Mouse (Mus musculus) liver, adult 2 months (tissue): ENCODE data around the gene Ahdc1.

Experiments
- CTCF ChIP-seq: fragments of 200-500 bp; IDR thresholded peaks from 2 replicates; pipeline ENCODE4 v1.5.1; 2011; ENCODE audit warnings: low read depth, low read length, control low read depth
- POLR2A ChIP-seq: fragments of 200-500 bp; IDR thresholded peaks from 2 replicates; pipeline ENCODE4 v1.6.1; 2011; ENCODE audit warnings: low read length, control low read depth; ENCODE audit not compliant: insufficient read depth; ENCODE audit errors: extremely low read depth

DNA sequence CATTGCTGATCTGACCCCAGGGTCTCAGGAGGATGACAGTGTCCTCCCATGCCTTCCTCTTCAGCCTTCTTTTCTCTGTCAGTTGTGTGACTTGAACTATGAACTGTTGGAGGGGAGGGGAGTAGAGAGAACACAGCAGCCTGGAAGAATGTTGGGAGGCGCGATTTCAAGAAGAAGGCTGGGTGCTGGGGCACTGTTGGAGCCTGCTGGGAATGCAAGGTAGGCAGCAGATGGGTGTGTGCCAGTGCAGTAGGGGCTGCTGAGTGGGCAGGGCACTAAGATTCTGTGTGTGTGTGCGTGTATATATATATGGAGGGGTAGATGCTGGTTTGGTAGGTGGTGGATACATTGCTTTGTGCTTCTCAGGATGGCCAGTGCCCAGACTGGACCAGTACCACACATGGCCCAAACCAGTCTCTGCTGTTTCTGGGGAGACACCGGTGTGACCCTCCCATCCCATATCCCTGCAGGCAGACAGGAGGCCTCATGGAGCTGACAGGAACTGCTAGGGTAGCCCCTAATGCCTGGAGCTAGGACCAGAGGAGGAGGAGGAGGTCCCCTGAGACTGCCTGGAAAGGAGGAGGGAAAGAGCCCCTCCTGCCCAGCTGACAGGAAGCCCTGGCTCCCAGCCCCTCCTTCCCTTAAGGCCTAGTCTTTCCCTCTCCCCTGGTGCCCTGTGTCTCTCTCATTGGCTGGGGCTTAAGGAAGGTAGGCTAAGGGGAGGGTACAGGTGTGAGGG lies 5.8 kb downstream of the Ahdc1 start:
- TF ChIP-seq CTCF (no peak), POLR2A (no peak)
